Comparison of ENCODE assay signal across 26 mouse cellular contexts in genomic region chr19:10168441-10168840, GRCm38 (mm10).
"Had no signal": no experiment of that assay in that cellular context is flagged by ENCODE, and none has a peak within 500 bp of the region (broad histone marks: within the 10 kb centered on the region; RNA-seq: fewer than 3 reads in every experiment).

No protein-coding gene starts in this region.

- DNase-seq: forebrain, postnatal 0 days; gastrocnemius, postnatal 14 days; gastrocnemius, postnatal 36 days; heart, adult 18-20 months; heart, postnatal 14 days; heart, postnatal 36 days; kidney, adult 11 months; kidney, adult 2 months; kidney, adult 9 months; kidney, postnatal 14 days; kidney, postnatal 36 days; layer of hippocampus, adult 9-11 months; layer of hippocampus, postnatal 36 days; left cerebral cortex, postnatal 4 days had no signal

- ATAC-seq: forebrain, postnatal 0 days; hindbrain, postnatal 0 days; intestine, embryonic 16.5 days had no signal

- H3K36me3 ChIP-seq: heart, embryonic 13.5 days; heart, embryonic 15.5 days; hindbrain, embryonic 13.5 days; hindbrain, embryonic 15.5 days; kidney, embryonic 15.5 days; limb, embryonic 12.5 days; liver, embryonic 12.5 days had no signal

- H3K4me2 ChIP-seq: heart, embryonic 11.5 days; heart, embryonic 13.5 days; heart, embryonic 15.5 days; hindbrain, embryonic 13.5 days; hindbrain, embryonic 15.5 days; kidney, embryonic 15.5 days; limb, embryonic 12.5 days; liver, embryonic 12.5 days had no signal

- H3K4me1 ChIP-seq: heart, embryonic 15.5 days; hindbrain, embryonic 13.5 days; hindbrain, embryonic 15.5 days; kidney, embryonic 15.5 days; limb, embryonic 12.5 days had no signal

- H3K27me3 ChIP-seq: heart, embryonic 13.5 days; heart, embryonic 15.5 days; hindbrain, embryonic 13.5 days; hindbrain, embryonic 15.5 days; kidney, embryonic 15.5 days; limb, embryonic 12.5 days; liver, embryonic 12.5 days had no signal

- H3K27ac ChIP-seq: heart, embryonic 13.5 days; heart, embryonic 15.5 days; hindbrain, embryonic 13.5 days; hindbrain, embryonic 15.5 days; hindbrain, postnatal 0 days; kidney, embryonic 15.5 days; kidney, postnatal 0 days; limb, embryonic 12.5 days; liver, embryonic 14.5 days had no signal

- H3K9ac ChIP-seq: forebrain, postnatal 0 days; heart, embryonic 13.5 days; heart, embryonic 15.5 days; hindbrain, embryonic 13.5 days; hindbrain, embryonic 15.5 days; kidney, embryonic 15.5 days; limb, embryonic 12.5 days; liver, embryonic 12.5 days; liver, embryonic 14.5 days had no signal

- H3K9me3 ChIP-seq: heart, embryonic 13.5 days; heart, embryonic 15.5 days; hindbrain, embryonic 13.5 days; hindbrain, embryonic 15.5 days; kidney, embryonic 15.5 days; limb, embryonic 12.5 days; liver, embryonic 12.5 days had no signal

- H3K4me3 ChIP-seq: heart, embryonic 13.5 days; heart, embryonic 15.5 days; hindbrain, embryonic 13.5 days; hindbrain, embryonic 15.5 days; kidney, embryonic 15.5 days; limb, embryonic 12.5 days; liver, embryonic 12.5 days had no signal
